Mouse (Mus musculus) forebrain, embryonic 16.5 days (tissue): Measurements from ENCODE around the gene Acot4. TPM values are rescaled to one million over a fixed set of nuclear protein-coding genes. Genes with fewer than 3 reads are reported as not detected.
"Not testable (repeated sequence)": the region's sequence is repeated elsewhere in the genome, so short reads cannot be mapped to it uniquely, and the experiment has no call there.

Experiments used
- ATAC-seq: fragments of 200-750 bp; cut with Nextera tagmentation; 2 replicates; pipeline ENCODE4 v1.8.0; 2017; ENCODE audit warnings: mild to moderate bottlenecking, moderate library complexity
- H3K27ac ChIP-seq: fragments of 300-500 bp; sonication (generic); 2 replicates; pipeline ENCODE4 v1.5.1; 2014; ENCODE audit warnings: low read length, control low read depth
- H3K27me3 ChIP-seq: fragments of 300-500 bp; sonication (generic); replicated peaks from 2 replicates; pipeline ENCODE4 v1.6.1; 2014; ENCODE audit warnings: low read length; ENCODE audit not compliant: control insufficient read depth, insufficient read depth
- H3K36me3 ChIP-seq: fragments of 300-500 bp; sonication (generic); 2 replicates; pipeline ENCODE4 v1.6.1; 2014; ENCODE audit not compliant: control insufficient read depth, insufficient read depth
- H3K4me1 ChIP-seq: fragments of 300-500 bp; sonication (generic); replicated peaks from 2 replicates; pipeline ENCODE4 v1.6.1; 2014; ENCODE audit warnings: low read length; ENCODE audit not compliant: control insufficient read depth, insufficient read depth
- H3K4me2 ChIP-seq: fragments of 300-500 bp; sonication (generic); 2 replicates; pipeline ENCODE4 v1.6.1; 2014; ENCODE audit warnings: mild to moderate bottlenecking, low read length, control low read depth
- H3K4me3 ChIP-seq: fragments of 300-500 bp; sonication (generic); replicated peaks from 2 replicates; pipeline ENCODE4 v1.5.1; 2014; ENCODE audit warnings: mild to moderate bottlenecking, low read length, control low read depth
- H3K9ac ChIP-seq: fragments of 300-500 bp; sonication (generic); replicated peaks from 2 replicates; pipeline ENCODE4 v1.6.1; 2014; ENCODE audit warnings: low read depth, low read length, control low read depth
- H3K9me3 ChIP-seq: fragments of 300-500 bp; sonication (generic); 2 replicates; pipeline ENCODE4 v1.6.1; 2016; ENCODE audit warnings: low read length; ENCODE audit not compliant: control insufficient read depth
- WGBS: fragments of 180-500 bp; shearing (Covaris S2); extraction: QIAGEN DNeasy Blood & Tissue Kit; methylation state at CpG from one replicate; pipeline ENCODE4 v1.1.7; 2014; 5-methylcytosine and 5-hydroxymethylcytosine counted together
- polyA plus RNA-seq: library from polyadenylated mRNA; unstranded; fragments of >200 nt; fragmentation: Nextera tagmentation; extraction: Ambion mirVana; gene quantifications from 2 replicates; pipeline ENCODE4 v1.2.1, GENCODE M21; 2015

Acot4 gene
- polyA plus RNA-seq, 1 experiment from 2014 or later: 0.35 TPM

- Histone ChIP-seq H3K36me3 (no peaks in the 10 kb centered on the region), H3K4me2 (no peak overlapping the region), H3K9ac (no peak overlapping the region), H3K9me3 (no peaks in the 10 kb centered on the region), H3K4me3 (no peak overlapping the region), H3K4me1 (no peaks in the 10 kb centered on the region), H3K27me3 (peaks cover under 1% of the 10 kb centered on the region; the same call in 1 of the 2 replicates), H3K27ac (no peak overlapping the region)
- ATAC-seq: no peak
- WGBS: 75% methylated on average over 5 of the region's 5 CpGs
These were observed 25.0 kb downstream of the Acot4 start for GRCm38 (mm10) chr12:84063228-84063627.

- WGBS: 89% methylated on average over 2 of the region's 2 CpGs
- Histone ChIP-seq H3K36me3 (no peaks in the 10 kb centered on the region), H3K4me1 (no peaks in the 10 kb centered on the region), H3K4me3 (no peak overlapping the region), H3K9me3 (no peaks in the 10 kb centered on the region), H3K27me3 (peaks cover 6% of the 10 kb centered on the region), H3K4me2 (no peak overlapping the region), H3K9ac (no peak overlapping the region), H3K27ac (no peak overlapping the region)
- ATAC-seq: no peak
These were observed 25.7 kb downstream of the Acot4 start for GRCm38 (mm10) chr12:84063833-84064232.

- no peaks in the 10 kb centered on the region for H3K9me3 ChIP-seq
- no peaks in the 10 kb centered on the region for H3K4me1 ChIP-seq
- WGBS: 74% methylated on average over 8 of the region's 8 CpGs
- no peak overlapping the region for H3K27ac ChIP-seq
- ATAC-seq: no peak
- no peaks in the 10 kb centered on the region for H3K36me3 ChIP-seq
- no peak overlapping the region for H3K4me2 ChIP-seq
- H3K4me3 ChIP-seq: no peak overlapping the region
- peaks cover 11% of the 10 kb centered on the region for H3K27me3 ChIP-seq
- H3K9ac ChIP-seq: no peak overlapping the region
These were observed 26.4 kb downstream of the Acot4 start for GRCm38 (mm10) chr12:84064621-84065020.

- H3K27ac ChIP-seq: no peak overlapping the region
- peaks cover 11% of the 10 kb centered on the region for H3K27me3 ChIP-seq
- H3K36me3 ChIP-seq: no peaks in the 10 kb centered on the region
- no peak for ATAC-seq
- 86% methylated on average over 4 of the region's 4 CpGs for WGBS
- no peak overlapping the region for H3K4me2 ChIP-seq
- H3K9me3 ChIP-seq: no peaks in the 10 kb centered on the region
- H3K4me3 ChIP-seq: no peak overlapping the region
- no peak overlapping the region for H3K9ac ChIP-seq
- no peaks in the 10 kb centered on the region for H3K4me1 ChIP-seq
These were observed 29.6 kb downstream of the Acot4 start for GRCm38 (mm10) chr12:84067752-84068151.

GRCm38 (mm10) chr12:84068296-84068695 is 30.1 kb downstream of the Acot4 start:
- H3K4me2 ChIP-seq: no peak overlapping the region
- H3K9ac ChIP-seq: no peak overlapping the region
- no peak overlapping the region for H3K4me3 ChIP-seq
- H3K9me3 ChIP-seq: no peaks in the 10 kb centered on the region
- H3K4me1 ChIP-seq: no peaks in the 10 kb centered on the region
- H3K36me3 ChIP-seq: no peaks in the 10 kb centered on the region
- peaks cover 11% of the 10 kb centered on the region for H3K27me3 ChIP-seq
- no peak overlapping the region for H3K27ac ChIP-seq
- 50% methylated on average over 8 of the region's 8 CpGs for WGBS
- no peak for ATAC-seq

GRCm38 (mm10) chr12:84068986-84069385 is 30.8 kb downstream of the Acot4 start, which contains the start of gene Acot5:
Gene Acot5, plus strand, starts transcription at chr12:84069325.
- peak within 1 kb of the TSS; percentile 59 for H3K4me2 ChIP-seq
- WGBS: 55% methylated on average over 9 of the region's 9 CpGs
- H3K36me3 ChIP-seq: no peaks in the 10 kb centered on the region
- no peaks in the 10 kb centered on the region for H3K4me1 ChIP-seq
- H3K27ac ChIP-seq: no peak within 1 kb of the TSS
- peak within 1 kb of the TSS; percentile 37; the same call in 1 of the 2 replicates for H3K9ac ChIP-seq
- H3K27me3 ChIP-seq: peaks cover 11% of the 10 kb centered on the region
- peak within 1 kb of the TSS; percentile 45 for H3K4me3 ChIP-seq
- no peaks in the 10 kb centered on the region for H3K9me3 ChIP-seq
- no peak for ATAC-seq

- H3K4me3 ChIP-seq: peak overlapping the region; percentile 45
- H3K9ac ChIP-seq: peak overlapping the region; percentile 37; the same call in 1 of the 2 replicates
- ATAC-seq, H3K4me1 ChIP-seq, H3K9me3 ChIP-seq, H3K27ac ChIP-seq, H3K36me3 ChIP-seq: not testable (repeated sequence)
- H3K27me3 ChIP-seq: peaks cover 11% of the 10 kb centered on the region
- WGBS: 1% methylated on average over 43 of the region's 52 CpGs
- H3K4me2 ChIP-seq: peak overlapping the region; percentile 59
These were observed 31.4 kb downstream of the Acot4 start for GRCm38 (mm10) chr12:84069582-84069981.

GRCm38 (mm10) chr12:84071696-84072095 is 33.5 kb downstream of the Acot4 start:
- H3K27me3 ChIP-seq: peaks cover 11% of the 10 kb centered on the region
- H3K4me3 ChIP-seq: no peak overlapping the region
- H3K9ac ChIP-seq: no peak overlapping the region
- no peak overlapping the region for H3K4me2 ChIP-seq
- H3K36me3 ChIP-seq: no peaks in the 10 kb centered on the region
- H3K9me3 ChIP-seq: no peaks in the 10 kb centered on the region
- ATAC-seq: no peak
- H3K27ac ChIP-seq: no peak overlapping the region
- WGBS: 96% methylated on average over 2 of the region's 2 CpGs
- no peaks in the 10 kb centered on the region for H3K4me1 ChIP-seq

GRCm38 (mm10) chr12:84077371-84077990 is 39.3 kb downstream of the Acot4 start:
- 89% methylated on average over 4 of the region's 4 CpGs for WGBS
- no peak overlapping the region for H3K9ac ChIP-seq
- H3K27ac ChIP-seq: no peak overlapping the region
- H3K36me3 ChIP-seq: no peaks in the 10 kb centered on the region
- H3K4me3 ChIP-seq: no peak overlapping the region
- no peaks in the 10 kb centered on the region for H3K9me3 ChIP-seq
- no peaks in the 10 kb centered on the region for H3K27me3 ChIP-seq
- no peak for ATAC-seq
- no peaks in the 10 kb centered on the region for H3K4me1 ChIP-seq
- H3K4me2 ChIP-seq: no peak overlapping the region

GRCm38 (mm10) chr12:84083842-84084241 is 45.7 kb downstream of the Acot4 start:
- Histone ChIP-seq H3K36me3 (no peaks in the 10 kb centered on the region), H3K9ac (no peak overlapping the region), H3K27ac (no peak overlapping the region), H3K4me1 (no peaks in the 10 kb centered on the region), H3K9me3 (no peaks in the 10 kb centered on the region), H3K4me2 (no peak overlapping the region), H3K27me3 (no peaks in the 10 kb centered on the region), H3K4me3 (no peak overlapping the region)
- 93% methylated on average over 2 of the region's 2 CpGs for WGBS
- ATAC-seq: no peak
